Mouse (Mus musculus): ENCODE measurements around the gene B4galnt2. TPM values are rescaled to one million over a fixed set of nuclear protein-coding genes. Genes with fewer than 3 reads are reported as not detected.

B4galnt2 gene
- total RNA-seq, 2 experiments from 2014 or later, result not detected

- intact Hi-C loops (cut with DNase I), result no loop called here
- DNase-seq (ENCODE audit: low spot score in 2 of 2), result no peak
These were observed 71.2 kb downstream of the B4galnt2 start for GRCm38 (mm10) chr11:95843421-95843950.

DNA sequence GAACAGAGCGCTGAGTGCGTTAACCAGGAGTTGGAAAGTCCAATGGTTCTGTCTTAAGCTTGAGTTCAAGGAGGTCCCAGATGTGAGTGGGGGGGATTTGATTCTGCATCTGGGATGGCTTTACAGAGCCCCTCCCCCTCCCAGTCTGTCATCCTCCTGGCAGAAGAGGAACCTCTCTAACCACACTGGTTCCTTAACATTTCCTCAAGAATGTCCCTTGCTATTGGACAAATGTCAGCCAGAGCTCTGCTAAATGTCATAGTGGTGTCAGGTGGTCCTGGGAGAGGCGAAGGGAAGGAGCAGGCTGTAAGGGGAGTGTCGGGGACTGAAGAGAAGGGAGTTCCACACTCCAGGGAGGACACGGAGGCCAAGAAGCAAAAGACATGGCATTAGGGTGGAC is 71.7 kb downstream of the B4galnt2 start:
- DNase-seq (ENCODE audit: low spot score in 2 of 2), result no peak
- intact Hi-C loops (cut with DNase I), result no loop called here

DNA sequence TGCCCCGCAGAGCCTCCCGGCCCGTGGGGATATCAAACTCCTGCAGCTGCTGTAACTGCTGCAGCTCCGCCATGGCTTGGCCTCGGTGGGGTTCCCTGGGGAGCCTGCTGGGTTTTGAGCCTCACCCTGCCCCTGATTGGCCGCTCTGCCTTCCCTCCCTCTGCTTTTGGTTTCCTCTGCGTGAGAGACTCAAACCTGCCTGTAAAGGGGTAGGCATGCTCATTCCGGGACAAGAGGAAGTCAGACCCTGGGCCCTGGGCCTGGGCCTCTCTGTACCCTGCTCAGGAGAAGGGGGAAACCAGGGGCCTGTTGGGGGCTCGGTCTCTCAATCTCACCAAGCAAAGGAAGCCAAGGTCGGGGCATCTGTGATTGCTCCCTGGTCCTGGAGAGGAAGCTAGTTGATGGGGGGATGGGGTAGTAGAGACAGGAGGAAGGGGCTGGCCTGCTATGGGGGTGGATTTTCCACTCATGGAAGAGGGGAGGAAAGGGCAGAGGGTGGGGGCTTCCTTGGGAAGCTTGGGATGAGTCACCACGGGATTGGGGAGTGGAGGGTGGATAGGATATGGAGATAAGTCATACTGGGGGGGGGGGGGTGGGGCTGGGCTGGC is 72.5 kb downstream of the B4galnt2 start, which contains the start of gene Abi3:
Gene Abi3 (minus strand): TSS at position 403 of the 608 bp plus-strand sequence.
- intact Hi-C loops (cut with DNase I), result no loop called here
- peak; percentile 36 to 41 for DNase-seq (ENCODE audit: low spot score in 2 of 2)

GRCm38 (mm10) chr11:95841498-95841830 is 73.2 kb downstream of the B4galnt2 start:
- intact Hi-C loops (cut with DNase I), result no loop called here

DNA sequence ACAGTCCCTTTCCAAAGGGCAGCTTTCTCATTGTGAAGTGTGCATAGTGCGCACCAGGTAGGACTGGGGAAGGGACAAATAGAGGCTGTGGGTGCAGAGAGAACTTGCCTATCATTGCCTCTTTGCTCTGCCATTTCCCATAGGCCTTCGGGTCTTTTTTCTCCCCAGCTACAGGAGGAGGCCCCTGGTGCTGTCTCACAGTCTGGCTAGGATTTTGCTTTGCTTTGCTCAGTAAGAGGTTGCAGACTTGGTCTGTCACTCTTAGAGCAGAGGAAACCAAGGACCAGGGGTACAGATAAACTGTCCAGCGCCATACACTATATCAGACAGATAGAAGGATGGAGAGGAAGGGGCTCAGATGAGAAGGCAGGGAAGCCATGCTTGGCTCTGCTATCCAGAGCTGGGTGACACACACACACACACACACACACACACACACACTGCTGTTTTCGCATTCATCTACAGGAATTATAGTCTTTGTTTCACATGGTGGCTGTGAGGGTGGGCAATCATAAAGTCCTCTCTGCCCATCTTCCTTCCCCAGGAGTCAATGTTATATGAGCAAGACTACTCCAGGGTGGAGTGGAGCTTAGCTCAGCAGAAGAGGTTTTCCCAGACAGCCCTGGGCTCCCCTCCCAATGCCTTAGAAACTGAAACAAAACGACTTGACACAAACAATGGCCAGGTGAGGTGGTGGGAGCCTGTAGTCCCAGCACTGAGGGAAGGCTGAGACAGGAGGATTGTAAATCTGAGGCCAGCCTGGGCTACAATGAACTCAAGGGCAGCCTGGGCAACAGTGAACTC is 73.8 kb downstream of the B4galnt2 start:
- intact Hi-C loops (cut with DNase I), result no loop called here
- DNase-seq (ENCODE audit: low spot score in 2 of 2), result no peak

More at GRCm38 (mm10) chr11:95841498-95841830, 73.2 kb downstream of the B4galnt2 start:
- DNase-seq (ENCODE audit: low spot score in 2 of 2), result no peak

GRCm38 (mm10) chr11:95838999-95839868 is 75.5 kb downstream of the B4galnt2 start:
- intact Hi-C loops (cut with DNase I), result no loop called here
- DNase-seq (ENCODE audit: low spot score in 2 of 2), result no peak

GRCm38 (mm10) chr11:95838598-95838997 is 76.1 kb downstream of the B4galnt2 start:
- no peak for DNase-seq (ENCODE audit: low spot score in 2 of 2)
- intact Hi-C loops (cut with DNase I), result no loop called here

DNA sequence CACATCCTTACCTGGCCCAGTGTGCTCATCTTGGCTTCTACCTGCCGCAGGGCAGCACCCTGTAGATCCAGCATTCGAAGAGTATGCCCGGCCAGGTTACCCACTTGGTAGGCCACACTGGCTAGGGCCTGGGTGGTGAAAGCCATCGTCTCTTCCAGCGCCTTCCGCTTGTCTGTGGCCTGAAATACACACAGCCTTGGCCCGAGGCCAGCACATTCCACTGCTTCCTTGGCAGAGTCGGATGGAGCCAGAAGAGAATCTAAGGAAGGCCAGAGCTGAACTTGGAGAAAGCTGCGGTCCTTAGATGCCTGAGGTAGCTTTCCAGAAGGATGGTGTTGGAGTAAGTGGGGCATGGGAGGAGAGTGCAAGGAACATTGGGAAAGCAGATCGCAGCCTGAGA is 77.6 kb downstream of the B4galnt2 start, which contains the start of gene Gngt2:
Gene Gngt2 (plus strand): TSS at position 158 of the 400 bp plus-strand sequence.
- peak; percentile 62 to 64 for DNase-seq (ENCODE audit: low spot score in 2 of 2)
- intact Hi-C loops (cut with DNase I), result no loop called here

DNA sequence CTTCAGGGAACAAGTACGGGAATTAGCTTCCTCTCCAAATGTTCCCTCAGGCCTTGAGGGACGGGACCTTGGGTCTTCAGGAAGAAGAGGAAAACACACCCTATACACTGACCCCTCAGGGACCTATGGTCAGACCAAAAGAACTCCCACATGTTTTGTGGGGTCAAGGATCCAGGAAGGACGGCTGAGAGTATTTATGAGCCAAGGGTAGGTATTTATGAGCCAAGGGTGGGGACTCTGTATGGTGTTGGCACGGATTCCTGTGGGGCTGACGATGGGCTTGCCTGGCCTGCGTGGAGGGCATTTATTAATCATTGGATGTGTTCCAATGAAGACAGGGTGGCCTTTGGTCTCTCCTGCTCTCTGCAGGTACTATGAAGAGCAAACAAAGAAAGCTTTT is 78.3 kb downstream of the B4galnt2 start:
- intact Hi-C loops (cut with DNase I), result no loop called here
- DNase-seq (ENCODE audit: low spot score in 2 of 2), result no peak

DNA sequence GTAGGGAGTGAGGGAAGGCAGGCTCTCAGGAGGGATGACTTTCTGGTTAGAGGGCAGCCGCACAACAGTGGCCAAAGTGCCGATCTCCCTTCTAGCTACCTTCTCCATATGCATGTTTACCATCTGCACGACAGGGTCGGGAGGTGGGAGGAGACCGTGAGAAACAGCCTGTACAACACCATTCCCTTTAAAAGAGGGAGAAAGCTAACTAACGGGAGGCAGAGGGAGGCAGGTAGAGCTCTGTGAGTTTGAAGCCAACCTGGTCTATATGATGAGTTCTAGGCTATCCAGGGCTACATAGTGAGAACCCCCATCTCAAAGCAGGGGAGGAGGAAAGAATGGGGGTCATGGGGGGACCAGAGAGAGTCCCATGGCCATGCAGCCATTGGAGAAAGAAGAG is 78.9 kb downstream of the B4galnt2 start:
- intact Hi-C loops (cut with DNase I), result no loop called here

GRCm38 (mm10) chr11:95834742-95835710 is 79.7 kb downstream of the B4galnt2 start:
- DNase-seq (ENCODE audit: low spot score in 2 of 2), result no peak

More for the DNA sequence above, 78.9 kb downstream of the B4galnt2 start:
- DNase-seq (ENCODE audit: low spot score in 2 of 2), result no peak

DNA sequence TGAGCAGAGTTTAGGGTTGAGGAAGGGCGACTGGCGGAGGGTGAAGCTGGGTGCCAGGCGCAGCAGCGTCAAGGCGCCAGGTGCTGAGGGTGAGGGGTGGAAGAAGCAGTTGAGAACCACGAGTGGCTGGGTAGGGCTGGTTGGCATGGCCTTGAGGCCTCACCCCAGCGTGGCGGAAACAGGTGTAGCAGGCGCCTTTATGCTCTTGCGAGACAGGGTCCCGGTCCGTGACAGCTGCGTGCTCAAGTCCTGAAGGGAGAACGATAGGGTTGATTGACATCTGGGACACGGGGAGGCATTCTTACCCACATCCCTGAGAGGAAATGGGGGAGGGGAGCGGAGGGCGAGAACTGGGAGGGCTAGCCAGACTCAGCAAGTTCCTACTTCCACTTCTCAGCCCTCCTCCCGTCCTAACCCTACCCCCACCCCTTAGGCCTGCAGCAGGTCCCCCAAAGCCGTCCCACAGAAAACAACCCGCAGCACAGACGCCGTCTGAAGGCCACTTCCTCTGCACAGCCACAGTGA is 80.5 kb downstream of the B4galnt2 start:
- peak; percentile 55 to 60 for DNase-seq (ENCODE audit: low spot score in 2 of 2)
- intact Hi-C loops (cut with DNase I), result no loop called here

More at GRCm38 (mm10) chr11:95834742-95835710, 79.7 kb downstream of the B4galnt2 start:
- intact Hi-C loops (cut with DNase I), result no loop called here

DNA sequence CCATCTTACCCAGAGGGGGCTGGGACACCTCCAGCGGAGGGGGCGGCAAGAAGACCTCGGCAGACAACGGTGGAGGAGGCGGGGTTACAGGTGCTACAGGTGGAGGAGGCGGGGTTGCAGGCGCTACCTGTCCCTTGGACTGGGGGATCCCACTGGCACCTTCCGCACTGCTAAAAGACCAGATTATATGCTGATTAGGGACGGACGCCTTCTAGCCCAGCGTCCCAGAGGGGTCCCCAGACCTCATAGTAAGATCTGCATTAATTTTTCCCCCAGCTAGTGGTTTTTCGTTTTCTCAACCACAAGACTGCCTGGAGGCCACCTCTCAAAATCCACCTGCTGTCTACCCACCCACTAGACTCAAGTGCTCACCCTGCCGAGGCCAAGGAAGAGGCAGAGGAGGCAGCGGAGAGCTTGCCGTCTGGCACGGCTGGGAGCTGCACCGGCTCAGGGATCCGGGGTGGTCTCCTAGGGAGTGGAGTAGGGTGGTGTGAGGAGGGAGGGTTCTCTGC is 81.0 kb downstream of the B4galnt2 start:
- intact Hi-C loops (cut with DNase I), result no loop called here
- DNase-seq (ENCODE audit: low spot score in 2 of 2), result no peak

DNA sequence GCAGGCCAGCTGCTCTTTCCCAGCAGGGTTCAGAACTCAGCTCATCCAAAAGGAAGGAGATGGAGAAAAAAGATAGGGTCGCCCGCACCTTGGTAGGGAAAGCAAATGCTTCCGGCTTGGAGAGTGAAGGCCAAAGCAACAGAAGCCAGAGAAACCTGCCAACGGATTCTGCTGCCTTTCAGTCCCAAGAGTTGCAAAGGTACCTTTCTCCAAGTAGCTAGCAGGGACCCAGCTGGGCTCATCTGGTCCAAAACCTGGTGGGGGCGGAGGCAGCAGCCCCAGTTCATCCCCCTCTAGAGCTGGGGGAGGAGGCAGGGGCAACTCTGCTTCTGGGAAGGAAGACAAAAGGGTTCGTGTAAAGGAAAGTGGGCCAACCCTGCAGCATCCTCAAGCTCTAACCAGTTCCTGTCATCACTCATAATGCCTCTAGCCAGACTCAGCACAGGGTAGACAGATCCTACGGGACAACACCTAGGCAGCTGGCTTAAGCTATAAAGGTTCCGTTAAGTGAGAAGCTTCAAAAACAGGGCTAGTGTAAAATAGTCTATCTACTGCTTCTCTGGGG is 81.6 kb downstream of the B4galnt2 start:
- intact Hi-C loops (cut with DNase I), result no loop called here
- no peak for DNase-seq (ENCODE audit: low spot score in 2 of 2)

DNA sequence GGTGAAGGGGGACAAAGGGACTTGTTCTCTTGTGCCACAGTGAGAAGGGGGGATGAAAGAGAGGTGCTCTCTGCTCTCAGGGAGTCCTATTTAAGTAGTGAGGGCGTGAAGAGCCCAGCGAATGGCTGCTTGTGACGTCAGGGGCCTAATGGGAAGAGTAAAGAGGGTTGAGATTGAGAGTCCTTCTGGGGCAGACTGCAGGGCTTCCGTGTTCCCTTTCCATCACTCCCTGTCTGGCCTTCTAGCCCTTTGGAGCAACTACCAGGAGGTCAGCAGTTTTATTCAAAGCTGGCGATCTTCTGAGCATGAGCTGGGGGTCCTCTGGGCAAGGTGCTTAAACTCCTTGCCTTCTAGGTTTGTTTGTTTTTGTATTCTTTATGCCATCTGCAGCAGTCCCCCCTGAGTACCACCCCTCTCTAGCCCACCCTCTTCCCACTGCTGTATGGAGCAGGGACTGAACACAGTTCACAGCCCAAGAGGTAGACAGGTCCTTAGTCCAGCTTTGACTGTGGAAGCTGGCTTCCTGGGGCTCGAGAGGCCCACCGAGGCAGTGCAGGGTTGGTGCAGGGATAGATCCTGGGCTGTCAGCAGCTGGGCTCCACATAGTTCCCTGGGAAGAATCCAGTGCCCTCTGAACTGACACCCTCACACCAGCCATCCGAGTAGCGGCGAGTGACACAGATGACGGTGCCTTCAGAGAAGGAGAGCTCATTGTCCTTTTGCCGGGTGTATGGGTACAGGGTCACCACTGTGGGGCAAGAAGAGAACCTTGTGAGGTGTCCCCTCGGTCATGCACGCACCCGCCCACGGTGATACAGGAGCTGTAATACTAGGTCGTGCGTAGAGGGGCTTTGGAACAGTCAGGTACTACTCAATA is 82.3 kb downstream of the B4galnt2 start:
- DNase-seq (ENCODE audit: low spot score in 2 of 2), result no peak
- intact Hi-C loops (cut with DNase I), result no loop called here

GRCm38 (mm10) chr11:95831641-95832040 is 83.0 kb downstream of the B4galnt2 start:
- DNase-seq (ENCODE audit: low spot score in 2 of 2), result no peak
- intact Hi-C loops (cut with DNase I), result no loop called here

DNA sequence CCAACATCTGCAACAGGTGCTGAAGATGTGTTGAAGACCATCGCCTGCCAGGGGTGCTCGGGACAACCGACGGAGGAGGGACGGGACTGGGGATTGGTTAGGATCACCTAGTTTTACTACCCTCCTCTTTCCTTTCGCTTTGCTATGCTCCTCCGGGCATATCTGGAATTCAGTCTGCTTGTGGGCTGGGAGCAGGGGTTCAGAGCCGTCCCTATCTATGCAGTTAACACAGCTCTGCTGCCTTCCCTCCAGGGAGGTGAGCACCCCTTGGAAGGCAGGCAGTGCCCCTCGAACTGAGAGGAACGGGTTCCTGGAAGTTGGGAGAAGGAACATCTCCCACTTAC is 83.4 kb downstream of the B4galnt2 start:
- DNase-seq (ENCODE audit: low spot score in 2 of 2), result no peak
- intact Hi-C loops (cut with DNase I), result no loop called here

Data from left cerebral cortex, postnatal 14 days (tissue).